Mouse (Mus musculus): ENCODE data around the gene Ank3. TPM values are rescaled to one million over a fixed set of nuclear protein-coding genes. Genes with fewer than 3 reads are reported as not detected.

Gene Ank3
- total and polyA plus RNA-seq, 2 experiments from 2014 or later: 60.1 to 239 TPM

- no peaks in the 10 kb centered on the region for H3K27me3 ChIP-seq (ENCODE audit: insufficient read depth, low read length)
- H3K27ac ChIP-seq: no peak overlapping the region
- H3K36me3 ChIP-seq (ENCODE audit: insufficient read depth, low read length): peaks cover 17% of the 10 kb centered on the region; the same call in 1 of the 2 replicates
- H3K4me3 ChIP-seq (ENCODE audit: low read length): no peak overlapping the region
- no peaks in the 10 kb centered on the region for H3K9me3 ChIP-seq (ENCODE audit: low read length)
- peak; percentile 64 for DNase-seq (ENCODE audit: low spot score)
- no peak overlapping the region for H3K9ac ChIP-seq (replicated peaks; ENCODE audit: low read length)
- H3K4me1 ChIP-seq (ENCODE audit: insufficient read depth, low read length): no peaks in the 10 kb centered on the region
- no peak for TF ChIP-seq CTCF (IDR thresholded peaks at IDR 0.05; ENCODE audit: low read depth)
- ATAC-seq: peak; percentile 48; the same call in 1 of the 2 replicates
- 40% methylated on average over 4 of the region's 4 CpGs for WGBS
- H3K4me2 ChIP-seq (ENCODE audit: low read depth, low read length): no peak overlapping the region
Observed at GRCm38 (mm10) chr10:69888399-69888798, 489.8 kb downstream of the Ank3 start.

DNA sequence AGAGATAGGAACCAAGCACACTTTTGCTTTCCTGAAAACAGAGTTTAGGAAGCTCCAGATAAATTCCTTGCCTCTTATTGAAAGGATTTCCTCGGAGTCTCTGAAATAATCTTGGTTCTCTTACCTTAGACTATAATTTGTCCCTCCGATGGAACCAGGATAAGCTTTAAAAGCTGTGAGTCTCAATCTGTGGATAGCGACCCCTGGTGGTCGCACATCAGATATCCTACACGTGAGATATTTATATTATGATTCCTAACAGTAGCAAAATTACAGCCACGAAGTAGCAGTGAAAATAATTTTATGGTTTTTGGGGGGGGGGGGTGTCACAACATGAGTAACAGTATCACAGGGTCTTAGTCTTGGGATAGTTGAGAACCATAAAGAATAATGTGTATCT is 491.2 kb downstream of the Ank3 start:
- no peaks in the 10 kb centered on the region for H3K9me3 ChIP-seq (ENCODE audit: low read length)
- DNase-seq (ENCODE audit: low spot score): peak; percentile 86
- WGBS: 18% methylated on average over 6 of the region's 6 CpGs
- TF ChIP-seq CTCF (IDR thresholded peaks at IDR 0.05; ENCODE audit: low read depth): peak; percentile 79
- no peaks in the 10 kb centered on the region for H3K27me3 ChIP-seq (ENCODE audit: insufficient read depth, low read length)
- H3K4me3 ChIP-seq (ENCODE audit: low read length): no peak overlapping the region
- H3K27ac ChIP-seq: no peak overlapping the region
- no peak; the same call in 1 of the 2 replicates for ATAC-seq
- no peak overlapping the region for H3K9ac ChIP-seq (replicated peaks; ENCODE audit: low read length)
- no peaks in the 10 kb centered on the region for H3K4me1 ChIP-seq (ENCODE audit: insufficient read depth, low read length)
- H3K4me2 ChIP-seq (ENCODE audit: low read depth, low read length): no peak overlapping the region
- peaks cover 13% of the 10 kb centered on the region; the same call in 1 of the 2 replicates for H3K36me3 ChIP-seq (ENCODE audit: insufficient read depth, low read length)

- Histone ChIP-seq H3K27ac (no peak overlapping the region), H3K9me3 (ENCODE audit: low read length) (no peaks in the 10 kb centered on the region), H3K4me2 (ENCODE audit: low read depth, low read length) (no peak overlapping the region), H3K27me3 (ENCODE audit: insufficient read depth, low read length) (no peaks in the 10 kb centered on the region), H3K4me1 (ENCODE audit: insufficient read depth, low read length) (no peaks in the 10 kb centered on the region), H3K36me3 (ENCODE audit: insufficient read depth, low read length) (peaks cover 7% of the 10 kb centered on the region; the same call in 1 of the 2 replicates), H3K9ac (replicated peaks; ENCODE audit: low read length) (no peak overlapping the region), H3K4me3 (ENCODE audit: low read length) (no peak overlapping the region)
- no peak for TF ChIP-seq CTCF (IDR thresholded peaks at IDR 0.05; ENCODE audit: low read depth)
- ATAC-seq (no peak), DNase-seq (ENCODE audit: low spot score) (no peak)
- WGBS: 83% methylated on average over 11 of the region's 11 CpGs
Observed at GRCm38 (mm10) chr10:69890389-69890985, 491.9 kb downstream of the Ank3 start.

DNA sequence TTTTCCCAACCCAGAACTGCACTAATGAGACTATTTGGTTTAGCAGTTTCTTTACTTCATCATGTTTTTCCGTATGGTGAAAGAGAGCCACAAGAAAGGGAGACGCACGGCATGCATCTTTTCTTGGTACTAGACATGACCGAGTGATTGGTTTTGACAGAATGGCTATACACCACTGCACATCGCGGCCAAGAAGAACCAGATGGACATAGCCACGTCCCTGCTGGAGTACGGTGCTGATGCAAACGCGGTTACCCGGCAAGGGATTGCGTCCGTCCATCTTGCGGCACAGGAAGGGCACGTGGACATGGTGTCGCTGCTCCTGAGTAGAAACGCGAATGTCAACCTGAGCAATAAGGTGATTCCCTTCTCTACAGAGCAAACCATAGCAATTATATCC is 493.6 kb downstream of the Ank3 start:
- DNase-seq (ENCODE audit: low spot score) (no peak), ATAC-seq (no peak)
- no peaks in the 10 kb centered on the region for H3K4me1 ChIP-seq (ENCODE audit: insufficient read depth, low read length)
- H3K9ac ChIP-seq (replicated peaks; ENCODE audit: low read length): no peak overlapping the region
- 91% methylated on average over 18 of the region's 18 CpGs for WGBS
- no peak overlapping the region for H3K4me3 ChIP-seq (ENCODE audit: low read length)
- H3K27me3 ChIP-seq (ENCODE audit: insufficient read depth, low read length): no peaks in the 10 kb centered on the region
- H3K4me2 ChIP-seq (ENCODE audit: low read depth, low read length): no peak overlapping the region
- H3K27ac ChIP-seq: no peak overlapping the region
- no peaks in the 10 kb centered on the region for H3K9me3 ChIP-seq (ENCODE audit: low read length)
- H3K36me3 ChIP-seq (ENCODE audit: insufficient read depth, low read length): peaks cover 11% of the 10 kb centered on the region; the same call in 1 of the 2 replicates
- TF ChIP-seq CTCF (IDR thresholded peaks at IDR 0.05; ENCODE audit: low read depth): no peak

- Histone ChIP-seq H3K9ac (replicated peaks; ENCODE audit: low read length) (no peak overlapping the region), H3K4me1 (ENCODE audit: insufficient read depth, low read length) (no peaks in the 10 kb centered on the region), H3K4me3 (ENCODE audit: low read length) (no peak overlapping the region), H3K4me2 (ENCODE audit: low read depth, low read length) (no peak overlapping the region), H3K27me3 (ENCODE audit: insufficient read depth, low read length) (no peaks in the 10 kb centered on the region), H3K36me3 (ENCODE audit: insufficient read depth, low read length) (peaks cover 21% of the 10 kb centered on the region; the same call in 1 of the 2 replicates), H3K9me3 (ENCODE audit: low read length) (no peaks in the 10 kb centered on the region), H3K27ac (no peak overlapping the region)
- TF ChIP-seq CTCF (IDR thresholded peaks at IDR 0.05; ENCODE audit: low read depth): no peak
- ATAC-seq (no peak), DNase-seq (ENCODE audit: low spot score) (no peak)
- WGBS: 75% methylated on average over 9 of the region's 9 CpGs
Observed at GRCm38 (mm10) chr10:69895606-69896005, 497.0 kb downstream of the Ank3 start.

DNA sequence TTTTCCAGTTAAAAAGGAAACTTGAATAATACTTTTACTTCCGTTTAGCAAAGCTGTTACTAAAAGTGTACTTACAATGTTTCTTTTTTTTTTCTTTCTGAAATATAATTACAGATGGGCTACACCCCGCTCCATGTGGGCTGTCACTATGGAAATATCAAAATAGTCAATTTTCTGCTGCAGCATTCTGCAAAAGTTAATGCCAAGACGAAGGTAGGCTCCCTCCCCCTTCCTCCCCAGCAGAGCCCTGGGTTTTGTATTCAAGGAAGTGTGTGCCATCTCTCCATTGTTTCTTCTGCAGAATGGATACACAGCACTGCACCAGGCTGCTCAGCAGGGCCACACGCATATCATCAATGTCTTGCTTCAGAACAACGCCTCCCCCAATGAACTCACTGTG is 499.4 kb downstream of the Ank3 start:
- no peak overlapping the region for H3K4me2 ChIP-seq (ENCODE audit: low read depth, low read length)
- ATAC-seq (no peak), DNase-seq (ENCODE audit: low spot score) (no peak)
- TF ChIP-seq CTCF (IDR thresholded peaks at IDR 0.05; ENCODE audit: low read depth): no peak
- H3K9ac ChIP-seq (replicated peaks; ENCODE audit: low read length): no peak overlapping the region
- 57% methylated on average over 5 of the region's 5 CpGs for WGBS
- H3K27ac ChIP-seq: no peak overlapping the region
- no peaks in the 10 kb centered on the region for H3K27me3 ChIP-seq (ENCODE audit: insufficient read depth, low read length)
- no peaks in the 10 kb centered on the region for H3K9me3 ChIP-seq (ENCODE audit: low read length)
- peaks cover 28% of the 10 kb centered on the region; the same call in 1 of the 2 replicates for H3K36me3 ChIP-seq (ENCODE audit: insufficient read depth, low read length)
- H3K4me3 ChIP-seq (ENCODE audit: low read length): no peak overlapping the region
- no peaks in the 10 kb centered on the region for H3K4me1 ChIP-seq (ENCODE audit: insufficient read depth, low read length)

DNA sequence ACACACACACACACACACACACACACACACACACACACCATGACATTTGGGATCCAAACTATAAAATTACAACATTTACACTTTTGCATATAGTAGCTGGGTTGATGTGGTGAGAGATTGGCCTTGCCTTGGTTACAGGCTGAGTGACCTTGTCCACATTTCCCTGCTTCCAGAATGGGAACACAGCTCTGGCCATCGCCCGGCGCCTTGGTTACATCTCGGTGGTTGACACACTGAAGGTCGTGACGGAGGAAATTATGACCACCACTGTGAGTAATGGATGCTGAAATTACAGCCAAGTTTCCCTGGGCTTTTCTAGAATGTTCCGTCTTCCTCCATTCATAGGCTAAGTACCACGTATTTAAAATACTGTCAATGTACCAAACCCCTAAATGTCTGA is 500.2 kb downstream of the Ank3 start:
- H3K27ac ChIP-seq: no peak overlapping the region
- no peak overlapping the region for H3K9ac ChIP-seq (replicated peaks; ENCODE audit: low read length)
- DNase-seq (ENCODE audit: low spot score) (no peak), ATAC-seq (no peak)
- no peak overlapping the region for H3K4me2 ChIP-seq (ENCODE audit: low read depth, low read length)
- TF ChIP-seq CTCF (IDR thresholded peaks at IDR 0.05; ENCODE audit: low read depth): no peak
- peaks cover 28% of the 10 kb centered on the region; the same call in 1 of the 2 replicates for H3K36me3 ChIP-seq (ENCODE audit: insufficient read depth, low read length)
- no peak overlapping the region for H3K4me3 ChIP-seq (ENCODE audit: low read length)
- WGBS: 91% methylated on average over 8 of the region's 8 CpGs
- no peaks in the 10 kb centered on the region for H3K4me1 ChIP-seq (ENCODE audit: insufficient read depth, low read length)
- H3K27me3 ChIP-seq (ENCODE audit: insufficient read depth, low read length): no peaks in the 10 kb centered on the region
- no peaks in the 10 kb centered on the region for H3K9me3 ChIP-seq (ENCODE audit: low read length)
